Comparison of ENCODE assay signal across 22 mouse cellular contexts in genomic region chr10:4044421-4044820, GRCm38 (mm10).
"Had no signal": no experiment of that assay in that cellular context is flagged by ENCODE, and none has a peak within 500 bp of the region (broad histone marks: within the 10 kb centered on the region; RNA-seq: fewer than 3 reads in every experiment).

No protein-coding gene starts in this region.

- H3K4me1 ChIP-seq: kidney, embryonic 15.5 days; limb, embryonic 10.5 days; liver, embryonic 12.5 days; liver, embryonic 15.5 days; lung, embryonic 15.5 days; midbrain, embryonic 10.5 days; midbrain, embryonic 13.5 days; neural tube, embryonic 13.5 days had no signal

- H3K9me3 ChIP-seq: kidney, embryonic 15.5 days; limb, embryonic 10.5 days; limb, embryonic 13.5 days; liver, embryonic 12.5 days; liver, embryonic 15.5 days; lung, embryonic 15.5 days; megakaryocyte, embryonic 14.5 days; midbrain, embryonic 10.5 days; midbrain, embryonic 13.5 days; neural tube, embryonic 13.5 days had no signal

- DNase-seq: kidney, adult 2 months; kidney, postnatal 14 days; kidney, postnatal 4 days; layer of hippocampus, adult 9-11 months; layer of hippocampus, postnatal 36 days; liver; lung, adult 18-20 months; lung, postnatal 10 days; lung, postnatal 36 days; thymus, postnatal 36 days had no signal

- H3K27ac ChIP-seq: kidney, embryonic 15.5 days; limb, embryonic 10.5 days; liver, embryonic 12.5 days; liver, embryonic 15.5 days; lung, embryonic 15.5 days; midbrain, embryonic 10.5 days; midbrain, embryonic 13.5 days; neural tube, embryonic 13.5 days had no signal

- H3K4me3 ChIP-seq: kidney, embryonic 15.5 days; limb, embryonic 10.5 days; limb, embryonic 13.5 days; liver, embryonic 12.5 days; liver, embryonic 15.5 days; lung, embryonic 15.5 days; megakaryocyte, embryonic 14.5 days; midbrain, embryonic 10.5 days; midbrain, embryonic 13.5 days; myocyte; neural tube, embryonic 13.5 days had no signal

- ATAC-seq: liver, embryonic 12.5 days; midbrain, embryonic 13.5 days; midbrain, embryonic 16.5 days had no signal

- H3K36me3 ChIP-seq: limb, embryonic 13.5 days; midbrain, embryonic 13.5 days; neural tube, embryonic 13.5 days had no signal

- H3K4me2 ChIP-seq: kidney, embryonic 15.5 days; limb, embryonic 13.5 days; liver, embryonic 12.5 days; liver, embryonic 15.5 days; lung, embryonic 15.5 days; midbrain, embryonic 13.5 days; neural tube, embryonic 13.5 days had no signal

- H3K9ac ChIP-seq: kidney, embryonic 15.5 days; limb, embryonic 13.5 days; liver, embryonic 12.5 days; liver, embryonic 15.5 days; lung, embryonic 15.5 days; midbrain, embryonic 13.5 days; neural tube, embryonic 13.5 days had no signal

- H3K27me3 ChIP-seq: kidney, embryonic 15.5 days; limb, embryonic 13.5 days; liver, embryonic 12.5 days; liver, embryonic 15.5 days; lung, embryonic 15.5 days; megakaryocyte, embryonic 14.5 days; midbrain, embryonic 13.5 days; neural tube, embryonic 13.5 days had no signal
